Mouse (Mus musculus) heart, postnatal 0 days (tissue): ENCODE measurements around the gene Smtnl1. TPM values are rescaled to one million over a fixed set of nuclear protein-coding genes. Genes with fewer than 3 reads are reported as not detected.

ENCODE experiments used
- ATAC-seq: fragments of 200-750 bp; cut with Nextera tagmentation; 2 replicates; pipeline ENCODE4 v1.8.0; 2017; ENCODE audit warnings: low read depth, moderate number of reproducible peaks, moderate library complexity; ENCODE audit not compliant: insufficient read depth
- DNase-seq: peaks from one replicate; pipeline ENCODE4 v3.0.0-alpha.2; 2016; ENCODE audit warnings: low spot score
- H3K27ac ChIP-seq: fragments of 300-500 bp; sonication (generic); 2 replicates; pipeline ENCODE4 v1.5.1; 2014; ENCODE audit warnings: low read depth, mild to moderate bottlenecking
- H3K27me3 ChIP-seq: fragments of 300-500 bp; sonication (generic); 2 replicates; pipeline ENCODE4 v1.6.1; 2014; ENCODE audit warnings: low read length, mixed read lengths; ENCODE audit not compliant: control insufficient read depth, insufficient read depth
- H3K36me3 ChIP-seq: fragments of 300-500 bp; sonication (generic); replicated peaks from 2 replicates; pipeline ENCODE4 v1.6.1; 2014; ENCODE audit warnings: low read length, mixed read lengths; ENCODE audit not compliant: control insufficient read depth, insufficient read depth
- H3K4me1 ChIP-seq: fragments of 300-500 bp; sonication (generic); 2 replicates; pipeline ENCODE4 v1.6.1; 2014; ENCODE audit warnings: antibody characterized with exemption; ENCODE audit not compliant: control insufficient read depth, insufficient read depth
- H3K4me2 ChIP-seq: fragments of 300-500 bp; sonication (generic); 2 replicates; pipeline ENCODE4 v1.6.1; 2014; ENCODE audit warnings: low read depth, mild to moderate bottlenecking, low read length, moderate library complexity
- H3K4me3 ChIP-seq: fragments of 300-500 bp; sonication (generic); 2 replicates; pipeline ENCODE4 v1.5.1; 2014; ENCODE audit warnings: low read depth, low read length
- H3K9ac ChIP-seq: fragments of 300-500 bp; sonication (generic); replicated peaks from 2 replicates; pipeline ENCODE4 v1.6.1; 2014; ENCODE audit warnings: low read depth, low read length, mixed read lengths
- H3K9me3 ChIP-seq: fragments of 300-500 bp; sonication (generic); replicated peaks from 2 replicates; pipeline ENCODE4 v1.6.1; 2016; ENCODE audit warnings: low read length; ENCODE audit not compliant: control insufficient read depth
- CTCF ChIP-seq: IDR thresholded peaks from 2 replicates; pipeline ENCODE4 v1.5.1; 2016; ENCODE audit warnings: antibody characterized with exemption, control low read depth, low read depth
- EP300 ChIP-seq: IDR thresholded peaks from 2 replicates; pipeline ENCODE4 v1.6.1; 2016; ENCODE audit warnings: antibody characterized with exemption, low read depth
- WGBS: fragments of 180-500 bp; shearing (Covaris S2); extraction: QIAGEN DNeasy Blood & Tissue Kit; methylation state at CpG from one replicate; pipeline ENCODE4 v1.1.7; 2014; 5-methylcytosine and 5-hydroxymethylcytosine counted together
- polyA plus RNA-seq: library from polyadenylated mRNA; unstranded; fragments of >200 nt; fragmentation: Nextera tagmentation; extraction: Ambion mirVana; gene quantifications from 2 replicates; pipeline ENCODE4 v1.2.1, GENCODE M21; 2015
- total RNA-seq: library from RNA; depleted of rRNA; stranded (reverse); fragments of >200 nt; gene quantifications from 2 replicates; pipeline ENCODE4 v1.2.3, GENCODE M21; 2014; ENCODE audit warnings: low replicate concordance

Gene Smtnl1
- total and polyA plus RNA-seq, 2 experiments from 2014 or later, result 0.12 TPM; not detected in 1

GRCm38 (mm10) chr2:84790418-84790817, 32.0 kb downstream of the Smtnl1 start:
- Histone ChIP-seq H3K4me2 (no peak overlapping the region), H3K4me1 (0 out of 2 replicates have a peak, but pooled peaks cover 4% of the 10 kb centered on the region), H3K27ac (no peak overlapping the region), H3K27me3 (no peaks in the 10 kb centered on the region), H3K9ac (no peak overlapping the region), H3K36me3 (no peaks in the 10 kb centered on the region), H3K9me3 (no peaks in the 10 kb centered on the region), H3K4me3 (no peak overlapping the region)
- DNase-seq (no peak), ATAC-seq (no peak)
- TF ChIP-seq EP300, result no peak
- TF ChIP-seq CTCF, result no peak
- 47% methylated on average over 9 of the region's 9 CpGs for WGBS

- TF ChIP-seq EP300 (no peak), CTCF (no peak)
- H3K4me3 ChIP-seq, result no peak overlapping the region
- 69% methylated on average over 3 of the region's 3 CpGs for WGBS
- H3K9me3 ChIP-seq, result no peaks in the 10 kb centered on the region
- H3K27ac ChIP-seq, result no peak overlapping the region
- H3K4me1 ChIP-seq, result peaks cover 22% of the 10 kb centered on the region; the same call in 1 of the 2 replicates
- H3K9ac ChIP-seq, result no peak overlapping the region
- H3K27me3 ChIP-seq, result no peaks in the 10 kb centered on the region
- H3K4me2 ChIP-seq, result no peak overlapping the region
- no peaks in the 10 kb centered on the region for H3K36me3 ChIP-seq
- ATAC-seq, result no peak
- no peak for DNase-seq
Measured at GRCm38 (mm10) chr2:84788316-84788715, 34.1 kb downstream of the Smtnl1 start.

GRCm38 (mm10) chr2:84783840-84784566, 38.4 kb downstream of the Smtnl1 start:
- 0 out of 2 replicates have a peak, but pooled peaks have one; percentile 40 for TF ChIP-seq EP300
- TF ChIP-seq CTCF, result no peak
- no peaks in the 10 kb centered on the region for H3K36me3 ChIP-seq
- WGBS, result 45% methylated on average over 3 of the region's 3 CpGs
- ATAC-seq (peak; percentile 72), DNase-seq (peak; percentile 67)
- no peak overlapping the region for H3K9ac ChIP-seq
- H3K4me1 ChIP-seq, result peaks cover 22% of the 10 kb centered on the region; the same call in 1 of the 2 replicates
- H3K9me3 ChIP-seq, result no peaks in the 10 kb centered on the region
- no peaks in the 10 kb centered on the region for H3K27me3 ChIP-seq
- H3K27ac ChIP-seq, result peak overlapping the region; percentile 48
- no peak overlapping the region for H3K4me2 ChIP-seq
- H3K4me3 ChIP-seq, result no peak overlapping the region

GRCm38 (mm10) chr2:84783315-84783714, 39.1 kb downstream of the Smtnl1 start:
- H3K4me1 ChIP-seq, result peaks cover 22% of the 10 kb centered on the region
- no peaks in the 10 kb centered on the region for H3K27me3 ChIP-seq
- H3K4me3 ChIP-seq, result no peak overlapping the region
- 80% methylated on average over 1 of the region's 1 CpGs for WGBS
- DNase-seq (no peak), ATAC-seq (no peak)
- no peaks in the 10 kb centered on the region for H3K9me3 ChIP-seq
- H3K9ac ChIP-seq, result no peak overlapping the region
- TF ChIP-seq CTCF, result no peak
- TF ChIP-seq EP300, result no peak
- peak overlapping the region; percentile 48 for H3K27ac ChIP-seq
- H3K36me3 ChIP-seq, result no peaks in the 10 kb centered on the region
- H3K4me2 ChIP-seq, result no peak overlapping the region

GRCm38 (mm10) chr2:84779210-84779609, 43.2 kb downstream of the Smtnl1 start:
- ATAC-seq (no peak), DNase-seq (no peak)
- Histone ChIP-seq H3K4me3 (no peak overlapping the region), H3K36me3 (no peaks in the 10 kb centered on the region), H3K27ac (no peak overlapping the region), H3K4me2 (no peak overlapping the region), H3K27me3 (no peaks in the 10 kb centered on the region), H3K4me1 (peaks cover 7% of the 10 kb centered on the region), H3K9ac (no peak overlapping the region), H3K9me3 (no peaks in the 10 kb centered on the region)
- WGBS, result 55% methylated on average over 6 of the region's 6 CpGs
- TF ChIP-seq CTCF (peak; percentile 26; the same call in 1 of the 2 replicates), EP300 (no peak)
